ENCODE assay signal across 9 mouse cellular contexts in genomic region chr4:110286841-110287240, GRCm38 (mm10).
DNase-seq lines count a peak whose midpoint lies in the region; ATAC-seq and TF ChIP-seq lines count a peak whose summit lies in the region.
"Had no signal": no experiment of that assay in that cellular context is flagged by ENCODE, and none has a peak within 500 bp of the region (broad histone marks: within the 10 kb centered on the region; RNA-seq: fewer than 3 reads in every experiment).

No protein-coding gene starts in this region.

- no peak overlapping the region for H3K4me3 ChIP-seq in lung, embryonic 15.5 days
- H3K4me3 ChIP-seq in forebrain, embryonic 14.5 days (ENCODE audit: low read depth, low read length) = peak overlapping the region; percentile 55
- H3K4me3 ChIP-seq in limb, embryonic 10.5 days = 0 out of 2 replicates have a peak overlapping the region, but pooled peaks have one; percentile 5
- H3K4me3 ChIP-seq in olfactory bulb, adult 2 months (ENCODE audit: insufficient read depth, low read depth, low read length) = peak overlapping the region; percentile 38
- H3K4me3 ChIP-seq in gastrocnemius, adult 2 months = no peak overlapping the region

- H3K4me2 ChIP-seq in lung, embryonic 15.5 days = peak overlapping the region; percentile 23; the same call in 1 of the 2 replicates
- peak overlapping the region; percentile 74 for H3K4me2 ChIP-seq in forebrain, embryonic 14.5 days (ENCODE audit: low read length)

- no peaks in the 10 kb centered on the region for H3K27me3 ChIP-seq in lung, embryonic 15.5 days
- H3K27me3 ChIP-seq in forebrain, embryonic 14.5 days (replicated peaks; ENCODE audit: control insufficient read depth, insufficient read depth, low read length) = no peaks in the 10 kb centered on the region
- H3K27me3 ChIP-seq in limb, embryonic 10.5 days (ENCODE audit: low read depth, poor library complexity, severe bottlenecking) = no peaks in the 10 kb centered on the region

- H3K4me1 ChIP-seq in lung, embryonic 15.5 days = no peaks in the 10 kb centered on the region
- H3K4me1 ChIP-seq in forebrain, embryonic 14.5 days (ENCODE audit: control insufficient read depth, insufficient read depth, low read length) = peaks cover 21% of the 10 kb centered on the region; the same call in 1 of the 2 replicates
- H3K4me1 ChIP-seq in limb, embryonic 10.5 days = peaks cover 30% of the 10 kb centered on the region
- 0 out of 2 replicates have a peak, but pooled peaks cover 2% of the 10 kb centered on the region for H3K4me1 ChIP-seq in olfactory bulb, adult 2 months (ENCODE audit: control insufficient read depth, insufficient read depth, low read length)

- ATAC-seq in lung, embryonic 15.5 days (ENCODE audit: borderline replicate concordance, extremely low read depth, low FRiP score, low TSS enrichment) = no peak
- peak; percentile 8; the same call in 1 of the 2 replicates for ATAC-seq in forebrain, embryonic 14.5 days

- no peak overlapping the region for H3K9ac ChIP-seq in lung, embryonic 15.5 days
- H3K9ac ChIP-seq in forebrain, embryonic 14.5 days (ENCODE audit: low read length) = peak overlapping the region; percentile 91
- H3K9ac ChIP-seq: liver, embryonic 14.5 days had no signal

- 64% methylated on average over 7 of the region's 7 CpGs for WGBS in lung, embryonic 15.5 days
- 17% methylated on average over 7 of the region's 7 CpGs for WGBS in forebrain, embryonic 14.5 days
- 59% methylated on average over 7 of the region's 7 CpGs for WGBS in limb, embryonic 10.5 days
- WGBS in olfactory bulb, adult 2 months = 33% methylated on average over 7 of the region's 7 CpGs

- intact Hi-C loops in gastrocnemius, postnatal 36 days (cut with DNase I) = no loop called here
- intact Hi-C loops in gastrocnemius, adult 2 months (cut with DNase I) = no loop called here

- H3K36me3 ChIP-seq in lung, embryonic 15.5 days = no peaks in the 10 kb centered on the region
- no peaks in the 10 kb centered on the region for H3K36me3 ChIP-seq in forebrain, embryonic 14.5 days (ENCODE audit: control insufficient read depth, insufficient read depth, low read length)
- H3K36me3 ChIP-seq in limb, embryonic 10.5 days = no peaks in the 10 kb centered on the region

- DNase-seq in lung, postnatal 14 days = no peak
- peak; percentile 50 for DNase-seq in forebrain, embryonic 14.5 days (ENCODE audit: low spot score)
- DNase-seq in limb, embryonic 10.5 days (ENCODE audit: low spot score) = no peak
- no peak for DNase-seq in gastrocnemius, postnatal 36 days
- no peak for DNase-seq in gastrocnemius, adult 2 months
- DNase-seq: kidney, postnatal 25 days had no signal

- H3K9me3 ChIP-seq in lung, embryonic 15.5 days = no peaks in the 10 kb centered on the region
- H3K9me3 ChIP-seq in forebrain, embryonic 14.5 days (replicated peaks; ENCODE audit: control insufficient read depth, low read length) = no peaks in the 10 kb centered on the region
- H3K9me3 ChIP-seq in limb, embryonic 10.5 days (replicated peaks) = no peaks in the 10 kb centered on the region

- no peak for TF ChIP-seq CTCF in olfactory bulb, adult 2 months (IDR thresholded peaks at IDR 0.05; ENCODE audit: insufficient read depth, low read depth, low read length)
- TF ChIP-seq CTCF in gastrocnemius, adult 2 months (IDR thresholded peaks at IDR 0.05) = no peak

- H3K27ac ChIP-seq in lung, embryonic 15.5 days = no peak overlapping the region
- H3K27ac ChIP-seq in forebrain, embryonic 14.5 days (ENCODE audit: low read depth, low read length) = peak overlapping the region; percentile 95
- no peak overlapping the region for H3K27ac ChIP-seq in limb, embryonic 10.5 days
- 0 out of 2 replicates have a peak overlapping the region, but pooled peaks have one; percentile 31 for H3K27ac ChIP-seq in olfactory bulb, adult 2 months (ENCODE audit: insufficient read depth, low read depth, low read length)
- H3K27ac ChIP-seq in gastrocnemius, adult 2 months = no peak overlapping the region
- H3K27ac ChIP-seq: liver, embryonic 14.5 days had no signal

- TF ChIP-seq POLR2A in olfactory bulb, adult 2 months (IDR thresholded peaks at IDR 0.05; ENCODE audit: insufficient read depth, low read depth, low read length) = no peak

Comparison
In these comparisons a context has a peak if more than half of its experiments do, and no peak if none do; other contexts are left out.
1. H3K27ac ChIP-seq: peak in forebrain, embryonic 14.5 days (single experiment) and olfactory bulb, adult 2 months (single experiment); none in lung, embryonic 15.5 days (single experiment), limb, embryonic 10.5 days (single experiment) and gastrocnemius, adult 2 months (single experiment).
2. H3K4me3 ChIP-seq: peak in forebrain, embryonic 14.5 days (single experiment), limb, embryonic 10.5 days (single experiment) and olfactory bulb, adult 2 months (single experiment); none in lung, embryonic 15.5 days (single experiment) and gastrocnemius, adult 2 months (single experiment).